Mouse (Mus musculus) CD4-positive helper T cell, adult 2 months (primary cell): ENCODE results near the gene Tctn1.
"Not testable (repeated sequence)": the region's sequence is repeated elsewhere in the genome, so short reads cannot be mapped to it uniquely, and the experiment has no call there.

ENCODE experiments used
- DNase-seq: peaks from one replicate; pipeline ENCODE4 v3.0.0-alpha.2; 2012; ENCODE audit warnings: low read depth, missing footprints, low spot score

Tctn1 gene

GRCm38 (mm10) chr5:122219655-122220629 is 44.3 kb downstream of the Tctn1 start:
- peak; percentile 87 for DNase-seq

DNA sequence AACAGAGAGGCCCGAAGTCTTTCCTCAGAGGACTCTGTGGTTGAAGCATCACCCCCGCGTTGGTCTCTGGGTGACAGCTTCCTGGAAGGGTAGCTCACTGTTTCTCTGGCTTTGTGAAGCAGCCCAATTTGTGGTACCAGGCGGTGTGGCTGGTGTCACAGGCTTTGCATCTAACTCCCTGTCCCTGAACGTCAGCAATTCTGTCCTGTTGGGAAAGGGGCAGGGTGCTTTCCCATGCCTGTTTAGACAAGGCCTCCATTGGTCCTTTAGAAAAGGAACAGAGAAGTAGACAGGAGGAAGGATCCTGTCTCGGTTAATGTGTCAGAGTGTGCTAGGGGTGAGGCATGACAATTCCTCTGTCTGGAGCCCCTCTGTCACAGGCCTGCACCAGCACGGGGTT is 45.3 kb downstream of the Tctn1 start:
- peak; percentile 68 for DNase-seq

GRCm38 (mm10) chr5:122218109-122218905 is 46.0 kb downstream of the Tctn1 start:
- DNase-seq: no peak

- no peak for DNase-seq
Observed at GRCm38 (mm10) chr5:122217636-122218035, 46.6 kb downstream of the Tctn1 start.

DNA sequence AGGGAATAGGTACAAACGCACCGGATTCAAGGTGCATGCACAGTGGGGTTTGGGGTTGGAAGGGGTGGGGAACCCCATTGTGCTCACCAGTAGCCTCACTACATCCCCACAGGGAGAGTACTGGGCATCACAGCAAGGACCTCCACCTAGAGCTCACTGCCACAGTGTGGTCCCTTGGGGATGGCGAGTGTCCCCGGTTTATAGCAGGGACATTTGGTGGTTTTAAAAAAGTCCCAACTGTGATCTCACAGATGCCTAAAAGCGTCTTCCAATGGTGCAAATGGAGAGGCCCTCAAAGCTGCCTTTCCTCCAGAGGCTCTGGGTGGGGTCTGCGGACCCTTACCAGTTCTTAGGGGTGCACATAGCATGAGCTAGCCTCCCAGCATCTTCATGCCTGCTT is 50.4 kb downstream of the Tctn1 start:
- no peak for DNase-seq

DNA sequence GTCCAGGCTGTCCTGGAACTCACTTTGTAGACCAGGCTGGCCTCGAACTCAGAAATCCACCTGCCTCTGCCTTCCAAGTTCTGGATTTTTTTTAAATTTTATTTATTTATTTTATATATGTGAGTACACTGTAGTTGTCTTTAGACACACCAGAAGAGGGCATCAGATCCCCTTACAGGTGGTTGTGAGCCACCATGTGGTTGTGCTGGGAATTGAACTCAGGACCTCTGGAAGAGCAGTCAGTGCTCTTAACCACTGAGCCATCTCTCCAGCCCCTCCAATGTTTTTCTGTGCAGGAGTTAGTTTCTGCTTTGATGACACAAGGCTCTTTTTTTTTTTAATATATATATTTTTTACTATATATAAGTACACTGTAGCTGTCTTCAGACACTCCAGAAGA is 51.4 kb downstream of the Tctn1 start:
- DNase-seq: not testable (repeated sequence)

DNA sequence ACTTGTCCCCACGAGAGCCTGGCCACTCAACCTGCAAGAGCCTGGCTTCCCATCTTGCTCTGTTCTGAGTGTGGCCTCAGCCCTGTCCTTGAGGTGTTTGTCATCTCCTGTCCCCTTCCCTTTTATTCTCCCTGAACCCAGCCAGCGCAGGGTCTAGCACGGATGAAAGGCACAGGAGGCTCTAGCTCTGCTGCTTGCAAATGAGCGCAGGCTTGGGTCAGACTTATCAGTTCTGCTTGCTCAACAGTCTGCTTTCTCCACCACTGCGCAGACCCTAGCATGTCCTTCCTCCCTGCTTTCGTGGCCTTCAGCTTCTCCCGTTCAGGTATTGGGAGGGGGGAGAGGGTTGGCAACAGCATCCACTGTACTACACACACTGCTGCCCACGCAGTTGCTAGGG is 52.1 kb downstream of the Tctn1 start:
- DNase-seq: no peak

GRCm38 (mm10) chr5:122210890-122211289 is 53.4 kb downstream of the Tctn1 start:
- no peak for DNase-seq

DNA sequence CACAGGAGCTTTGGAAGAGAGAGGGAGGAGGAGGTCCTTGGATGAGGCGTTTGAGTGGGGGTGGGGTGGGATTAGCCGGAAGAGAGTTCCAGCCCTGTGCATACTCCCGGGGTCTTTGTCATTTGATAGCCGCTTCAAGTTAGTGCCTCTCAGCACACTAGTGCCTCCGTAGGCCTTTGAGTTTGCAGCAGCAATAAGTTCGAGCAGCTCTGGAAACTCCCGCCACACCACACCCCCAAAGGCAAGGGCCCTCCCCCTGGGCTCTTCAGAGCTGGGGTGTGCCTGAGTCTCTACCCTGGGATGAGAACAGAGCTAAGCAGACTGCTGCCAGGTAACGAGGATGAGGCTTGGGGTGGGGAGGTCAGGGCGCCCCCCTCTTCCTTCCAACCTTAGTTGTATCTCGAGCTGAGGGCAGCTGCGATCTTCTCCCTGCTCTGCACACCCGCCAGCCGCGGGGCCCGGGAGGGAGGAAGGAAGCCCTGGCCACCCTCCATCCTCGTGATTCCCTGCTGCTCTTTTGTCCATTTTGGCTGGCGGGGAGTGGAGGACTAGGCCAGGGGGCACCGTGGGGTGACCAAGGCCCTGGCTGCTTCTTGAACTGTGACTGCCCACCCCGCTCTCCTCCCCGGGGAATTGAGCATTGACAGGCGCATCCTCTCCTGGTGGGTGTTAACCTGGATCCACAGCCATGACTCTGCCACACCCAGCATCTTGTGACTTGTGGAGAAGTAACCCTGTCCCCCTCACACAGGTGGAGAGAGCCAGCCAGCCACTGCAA is 54.5 kb downstream of the Tctn1 start:
- peak; percentile 79 for DNase-seq

- DNase-seq: no peak
Observed at GRCm38 (mm10) chr5:122208909-122209308, 55.4 kb downstream of the Tctn1 start.

- no peak for DNase-seq
Observed at GRCm38 (mm10) chr5:122206475-122206874, 57.8 kb downstream of the Tctn1 start, which contains the start of gene Hvcn1. Gene Hvcn1 (plus strand): TSS chr5:122206804.

GRCm38 (mm10) chr5:122204180-122204579 is 60.1 kb downstream of the Tctn1 start:
- no peak for DNase-seq

- no peak for DNase-seq
Observed at GRCm38 (mm10) chr5:122201904-122202303, 62.4 kb downstream of the Tctn1 start.

DNA sequence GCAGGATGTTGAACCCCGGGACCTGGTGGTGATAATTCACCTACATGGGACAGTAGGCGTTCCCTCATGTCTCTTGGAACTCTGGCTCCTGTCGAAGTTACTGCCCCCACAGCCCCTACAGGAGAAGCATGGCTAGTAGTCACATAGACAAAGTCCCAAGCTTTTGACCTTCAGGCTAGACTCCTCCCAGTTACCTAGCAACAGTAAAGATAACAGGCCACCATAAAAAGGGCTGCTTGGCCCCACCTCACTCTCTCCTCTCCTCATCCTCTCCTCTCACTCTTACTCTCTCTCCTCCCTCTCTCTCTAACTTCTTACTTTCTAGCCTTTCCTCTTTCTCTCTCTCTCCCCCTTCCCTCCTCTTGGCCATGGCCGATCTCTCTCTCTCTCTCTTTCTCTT is 63.4 kb downstream of the Tctn1 start:
- no peak for DNase-seq

- DNase-seq: peak; percentile 48
Observed at GRCm38 (mm10) chr5:122192347-122192746, 71.9 kb downstream of the Tctn1 start.

DNA sequence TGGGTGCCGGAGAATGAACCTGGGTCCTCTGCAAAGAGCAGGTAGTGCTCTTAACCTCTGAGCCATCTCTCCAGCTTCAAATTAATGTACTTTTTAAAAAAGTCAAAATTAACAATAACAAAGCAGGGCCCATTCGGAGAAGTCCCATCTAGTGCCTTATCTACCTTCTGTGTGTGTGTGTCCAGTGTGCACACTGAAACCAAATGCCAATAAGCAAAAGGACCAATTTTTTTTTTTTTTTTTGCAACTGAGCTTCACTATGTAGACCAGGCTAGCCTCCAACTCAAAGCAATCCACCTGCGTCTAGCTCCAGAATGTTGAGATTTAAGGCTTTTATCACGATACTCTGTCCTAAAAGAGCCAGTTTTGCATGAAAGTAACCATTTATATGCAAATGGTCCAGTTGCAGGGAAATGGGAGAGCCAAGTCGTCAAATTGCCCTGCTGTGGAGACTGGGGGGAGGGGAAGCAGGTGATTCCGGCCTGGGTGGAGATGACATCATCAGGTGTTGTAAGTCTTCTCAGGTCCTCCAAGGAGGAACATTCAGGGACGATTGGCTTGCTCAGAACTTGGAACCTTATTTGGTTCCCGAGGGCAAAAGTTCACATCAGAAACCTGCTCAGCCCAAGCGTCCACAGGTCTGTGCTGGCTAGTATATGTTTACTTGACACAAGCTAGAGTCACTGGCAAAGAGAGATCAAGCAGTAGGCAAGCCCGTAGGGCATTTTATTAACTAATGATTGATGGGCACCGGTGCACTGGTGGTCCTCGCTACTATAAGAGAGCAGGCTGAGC is 72.8 kb downstream of the Tctn1 start:
- DNase-seq: no peak

GRCm38 (mm10) chr5:122190465-122190864 is 73.8 kb downstream of the Tctn1 start:
- DNase-seq: no peak

GRCm38 (mm10) chr5:122189115-122189514 is 75.1 kb downstream of the Tctn1 start:
- no peak for DNase-seq
